Mouse (Mus musculus): ENCODE measurements around the gene Pkhd1.

GRCm38 (mm10) chr1:20288696-20289095 lies 329.2 kb downstream of the Pkhd1 start:
- no peak for TF ChIP-seq POLR2A (IDR thresholded peaks at IDR 0.05; ENCODE audit: insufficient read length, low read depth)
- TF ChIP-seq MYOD1 (IDR thresholded peaks at IDR 0.05; ENCODE audit: control insufficient read depth in 1 of 3, insufficient read length in 2 of 3, low read depth in 2 of 3), result no peak
